Mouse (Mus musculus) CH12.LX (cell line): Measurements from ENCODE around the gene Arhgap28. TPM values are rescaled to one million over a fixed set of nuclear protein-coding genes. Genes with fewer than 3 reads are reported as not detected.

Experiments
- DNase-seq: peaks from one replicate; pipeline ENCODE4 v3.0.0-alpha.2; 2013; ENCODE audit errors: extremely low read depth
- H3K27ac ChIP-seq: 2 replicates; pipeline ENCODE4 v1.5.1; 2012; ENCODE audit warnings: low read depth, mild to moderate bottlenecking, control low read depth, moderate library complexity; ENCODE audit not compliant: insufficient read depth
- H3K27me3 ChIP-seq: replicated peaks from 2 replicates; pipeline ENCODE3; 2012; ENCODE audit warnings: inconsistent platforms
- H3K36me3 ChIP-seq, 2 experiments: replicated peaks in 1 of 2; 2 replicates each; pipeline versions ENCODE3 to v1.6.1; 2012; ENCODE audit warnings: inconsistent platforms in 1 of 2, low read length in 1 of 2, mild to moderate bottlenecking in 1 of 2, mixed read lengths in 1 of 2, moderate library complexity in 1 of 2; ENCODE audit not compliant: control insufficient read depth in 1 of 2, insufficient read depth in 1 of 2
- H3K4me1 ChIP-seq, 2 experiments: 2 replicates each; pipeline ENCODE4 v1.6.1; 2012; ENCODE audit warnings: inconsistent platforms in 1 of 2, moderate library complexity in 1 of 2; ENCODE audit not compliant: insufficient read depth in 2 of 2, control insufficient read depth in 1 of 2
- H3K4me2 ChIP-seq: 2 replicates; pipeline ENCODE4 v1.6.1; 2012; ENCODE audit warnings: low read depth, mild to moderate bottlenecking, control low read depth; ENCODE audit not compliant: poor library complexity, insufficient read depth, severe bottlenecking
- H3K4me3 ChIP-seq, 3 experiments: fragments of 150-350 bp in 1 of 3; sonication (generic) in 1 of 3; replicated peaks in 1 of 3; 2 replicates each; pipeline versions ENCODE3 to v1.5.1; 2011 to 2012; ENCODE audit warnings: low read depth in 2 of 3, low read length in 2 of 3, mild to moderate bottlenecking in 2 of 3, moderate library complexity in 2 of 3, control low read depth in 1 of 3, improper control_type of control experiment in 1 of 3, inconsistent platforms in 1 of 3, mixed read lengths in 1 of 3; ENCODE audit not compliant: poor library complexity in 1 of 3
- H3K79me2 ChIP-seq: replicated peaks from 2 replicates; pipeline ENCODE4 v1.6.1; 2012; ENCODE audit warnings: mild to moderate bottlenecking, moderate library complexity; ENCODE audit not compliant: control insufficient read depth, poor library complexity, insufficient read depth, severe bottlenecking; ENCODE audit errors: extremely low read depth
- H3K9ac ChIP-seq: 2 replicates; pipeline ENCODE4 v1.6.1; 2012; ENCODE audit warnings: low read depth, mild to moderate bottlenecking, control low read depth, moderate library complexity; ENCODE audit not compliant: insufficient read depth
- H3K9me3 ChIP-seq: replicated peaks from 2 replicates; pipeline ENCODE3; 2012; ENCODE audit warnings: low read length, inconsistent platforms, mixed read lengths
- BHLHE40 ChIP-seq: IDR thresholded peaks from 2 replicates; pipeline ENCODE4 v1.6.1; 2011; ENCODE audit warnings: mild to moderate bottlenecking, low read depth, low read length, improper control_type of control experiment
- CHD2 ChIP-seq: IDR thresholded peaks from 2 replicates; pipeline ENCODE4 v1.6.1; 2011; ENCODE audit warnings: low read length, improper control_type of control experiment
- CTCF ChIP-seq, 2 experiments: IDR thresholded peaks in 1 of 2; conservative IDR thresholded peaks in 1 of 2; 2 replicates each; pipeline ENCODE4 v1.5.1; 2011 to 2012; ENCODE audit warnings: low read depth in 2 of 2, low read length in 2 of 2, improper control_type of control experiment in 1 of 2, inconsistent platforms in 1 of 2, mild to moderate bottlenecking in 1 of 2, moderate library complexity in 1 of 2
- ETS1 ChIP-seq: conservative IDR thresholded peaks from 2 replicates; pipeline ENCODE4 v1.6.1; 2012; ENCODE audit warnings: low read depth, mild to moderate bottlenecking, inconsistent platforms, low read length, improper control_type of control experiment, moderate library complexity
- GABPA ChIP-seq: IDR thresholded peaks from 2 replicates; pipeline ENCODE4 v1.6.1; 2012; ENCODE audit warnings: low read depth, low read length, improper control_type of control experiment, inconsistent platforms; ENCODE audit not compliant: insufficient replicate concordance
- IRF4 ChIP-seq: IDR thresholded peaks from 2 replicates; pipeline ENCODE4 v1.6.1; 2014; ENCODE audit warnings: low read depth, mild to moderate bottlenecking, inconsistent platforms, low read length, improper control_type of control experiment
- JUN ChIP-seq: IDR thresholded peaks from 2 replicates; pipeline ENCODE4 v1.6.1; 2011; ENCODE audit warnings: low read depth, mild to moderate bottlenecking, low read length, improper control_type of control experiment, moderate library complexity; ENCODE audit not compliant: insufficient read depth
- JUND ChIP-seq: conservative IDR thresholded peaks from 2 replicates; pipeline ENCODE4 v1.6.1; 2011; ENCODE audit warnings: low read depth, low read length, improper control_type of control experiment
- MAFK ChIP-seq: IDR thresholded peaks from 2 replicates; pipeline ENCODE4 v1.6.1; 2011; ENCODE audit warnings: low read length, improper control_type of control experiment; ENCODE audit not compliant: insufficient replicate concordance
- MAZ ChIP-seq: IDR thresholded peaks from 2 replicates; pipeline ENCODE4 v1.6.1; 2012; ENCODE audit warnings: low read depth, mild to moderate bottlenecking, inconsistent platforms, low read length, improper control_type of control experiment, moderate library complexity
- MEF2A ChIP-seq: IDR thresholded peaks from 2 replicates; pipeline ENCODE4 v1.6.1; 2014; ENCODE audit warnings: low read depth, mild to moderate bottlenecking, inconsistent platforms, low read length, improper control_type of control experiment, borderline replicate concordance
- MYC ChIP-seq: IDR thresholded peaks from 2 replicates; pipeline ENCODE4 v1.6.1; 2011; ENCODE audit warnings: low read depth, mild to moderate bottlenecking, improper control_type of control experiment, low read length
- NELFE ChIP-seq: IDR thresholded peaks from 2 replicates; pipeline ENCODE4 v1.6.1; 2011; ENCODE audit warnings: low read depth, low read length, improper control_type of control experiment
- NRF1 ChIP-seq: IDR thresholded peaks from 2 replicates; pipeline ENCODE4 v1.6.1; 2014; ENCODE audit warnings: low read depth, mild to moderate bottlenecking, inconsistent platforms, low read length, improper control_type of control experiment, moderate library complexity
- PAX5 ChIP-seq: IDR thresholded peaks from 2 replicates; pipeline ENCODE4 v1.6.1; 2012; ENCODE audit warnings: low read length, inconsistent platforms, mixed read lengths
- POLR2A ChIP-seq: IDR thresholded peaks from 2 replicates; pipeline ENCODE4 v1.6.1; 2011; ENCODE audit warnings: low read depth, mild to moderate bottlenecking, improper control_type of control experiment, low read length
- POLR2AphosphoS2 ChIP-seq: IDR thresholded peaks from 2 replicates; pipeline ENCODE4 v1.6.1; 2011; ENCODE audit warnings: low read depth, low read length, improper control_type of control experiment
- RAD21 ChIP-seq: IDR thresholded peaks from 2 replicates; pipeline ENCODE4 v1.6.1; 2011; ENCODE audit warnings: low read depth, mild to moderate bottlenecking, low read length, improper control_type of control experiment, moderate library complexity
- RCOR1 ChIP-seq: conservative IDR thresholded peaks from 2 replicates; pipeline ENCODE4 v1.6.1; 2012; ENCODE audit warnings: low read depth, mild to moderate bottlenecking, inconsistent platforms, low read length, improper control_type of control experiment
- SIN3A ChIP-seq: IDR thresholded peaks from 2 replicates; pipeline ENCODE4 v1.6.1; 2012; ENCODE audit warnings: low read length, improper control_type of control experiment, inconsistent platforms
- SMC3 ChIP-seq: IDR thresholded peaks from 2 replicates; pipeline ENCODE4 v1.6.1; 2011; ENCODE audit warnings: low read depth, low read length, improper control_type of control experiment
- TBP ChIP-seq: conservative IDR thresholded peaks from 2 replicates; pipeline ENCODE4 v1.6.1; 2011; ENCODE audit warnings: low read depth, low read length, improper control_type of control experiment
- TCF12 ChIP-seq: IDR thresholded peaks from 2 replicates; pipeline ENCODE4 v1.6.1; 2014; ENCODE audit warnings: low read depth, mild to moderate bottlenecking, inconsistent platforms, low read length, improper control_type of control experiment
- UBTF ChIP-seq: IDR thresholded peaks from 2 replicates; pipeline ENCODE4 v1.6.1; 2012; ENCODE audit warnings: low read depth, mild to moderate bottlenecking, inconsistent platforms, low read length, improper control_type of control experiment, moderate library complexity
- USF1 ChIP-seq: IDR thresholded peaks from 2 replicates; pipeline ENCODE4 v1.6.1; 2014; ENCODE audit warnings: low read depth, mild to moderate bottlenecking, inconsistent platforms, low read length, improper control_type of control experiment
- USF2 ChIP-seq: conservative IDR thresholded peaks from 2 replicates; pipeline ENCODE4 v1.6.1; 2011; ENCODE audit warnings: low read depth, low read length, improper control_type of control experiment
- ZKSCAN1 ChIP-seq: IDR thresholded peaks from 2 replicates; pipeline ENCODE4 v1.6.1; 2012; ENCODE audit warnings: low read depth, inconsistent platforms, low read length, improper control_type of control experiment, borderline replicate concordance
- ZMIZ1 ChIP-seq: IDR thresholded peaks from 2 replicates; pipeline ENCODE4 v1.6.1; 2012; ENCODE audit warnings: low read depth, mild to moderate bottlenecking, inconsistent platforms, low read length, improper control_type of control experiment
- dilution Hi-C: fragments of 300-500 bp; cut with MboI; formaldehyde crosslinking; loops from 2 replicates; pipeline ENCODE4 v1.14.3; 2020; ENCODE audit warnings: low sequenced_read_pairs; ENCODE audit not compliant: extremely low pct_unique_long_range_greater_than_20kb, extremely low pct_ligation_motif_present
- in situ Hi-C: fragments of 300-500 bp; cut with MboI; formaldehyde crosslinking; loops from 3 replicates; pipeline ENCODE4 v1.14.3; 2019; ENCODE audit warnings: low sequenced_read_pairs, low pct_ligation_motif_present, low pct_unique_long_range_greater_than_20kb, mixed read lengths
- polyA plus RNA-seq: library from polyadenylated mRNA; unstranded; fragments of >175 nt; gene quantifications from 2 replicates; pipeline ENCODE4 v1.2.1, GENCODE M21; 2012; ENCODE audit warnings: low read depth; ENCODE audit not compliant: insufficient read length
- total RNA-seq, 2 experiments: library from RNA; depleted of rRNA; stranded (reverse); fragments of 300-350 nt in 1 of 2; fragments of >200 nt in 1 of 2; gene quantifications; 2 replicates each; pipeline ENCODE4 v1.2.3; 2012 to 2014

The Arhgap28 gene
- total and polyA plus RNA-seq, 3 experiments = not detected

DNA sequence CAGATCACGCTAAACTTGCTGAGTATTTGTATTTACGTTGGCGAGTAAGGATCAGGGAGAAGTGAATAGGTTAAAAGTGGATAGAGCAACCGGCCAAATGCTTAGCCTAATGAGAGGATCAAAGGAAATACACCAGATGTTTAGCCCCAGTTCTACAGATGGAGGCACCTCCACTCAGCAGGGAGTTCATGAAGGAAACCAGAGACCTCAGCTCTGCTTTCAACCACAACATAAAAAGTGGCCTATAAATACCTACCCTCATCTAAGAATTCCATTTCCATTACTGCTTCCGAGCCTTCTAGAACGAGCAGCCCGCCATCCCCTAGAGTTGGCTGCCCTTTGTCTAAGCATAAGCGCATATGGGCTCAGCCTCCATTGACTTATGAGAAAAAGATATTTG lies 4.1 kb downstream of the Arhgap28 start:
- Histone ChIP-seq H3K9me3 (peaks cover 70% of the 10 kb centered on the region), H3K36me3 (no peaks in the 10 kb centered on the region), H3K9ac (no peak overlapping the region), H3K4me3 (no peak overlapping the region), H3K4me1 (no peaks in the 10 kb centered on the region), H3K4me2 (no peak overlapping the region), H3K79me2 (no peaks in the 10 kb centered on the region), H3K27me3 (no peaks in the 10 kb centered on the region)
- no peak for DNase-seq
- TF ChIP-seq TCF12 (no peak), MAFK (no peak), CTCF (conservative IDR thresholded peaks at IDR 0.05 in 1 of 2, IDR thresholded peaks at IDR 0.05 in 1 of 2; ENCODE audit: low read depth in 2 of 2, low read length in 2 of 2) (no peak), MEF2A (no peak), POLR2AphosphoS2 (no peak), PAX5 (no peak), ETS1 (no peak), USF2 (no peak), USF1 (no peak), TBP (no peak), RCOR1 (no peak), NELFE (no peak), ZMIZ1 (no peak), ZKSCAN1 (no peak), SMC3 (no peak), GABPA (no peak), MAZ (no peak), MYC (no peak)
- TF ChIP-seq, all 38 proteins: peak for 0
- dilution Hi-C loops = no loop called here
- H3K27ac ChIP-seq = no peak overlapping the region
- in situ Hi-C loops = no loop called here

- in situ Hi-C loops = no loop called here
- no peak for DNase-seq
- H3K27me3 ChIP-seq = no peaks in the 10 kb centered on the region
Observed at GRCm38 (mm10) chr17:67996769-67997155, 7.2 kb downstream of the Arhgap28 start.

More at GRCm38 (mm10) chr17:67996769-67997155, 7.2 kb downstream of the Arhgap28 start:
- H3K36me3 ChIP-seq = no peaks in the 10 kb centered on the region
- H3K27ac ChIP-seq = no peak overlapping the region
- TF ChIP-seq JUN = no peak
- TF ChIP-seq ZMIZ1 = no peak
- no peak for TF ChIP-seq SIN3A
- TF ChIP-seq RAD21 = no peak
- TF ChIP-seq USF1 = no peak
- no peak for TF ChIP-seq BHLHE40
- no peak for TF ChIP-seq NRF1
- no peak for TF ChIP-seq ZKSCAN1
- TF ChIP-seq MYC = no peak
- TF ChIP-seq CHD2 = no peak
- TF ChIP-seq GABPA = no peak
- no peak for TF ChIP-seq POLR2A
- no peak for TF ChIP-seq JUND
- no peak for TF ChIP-seq PAX5
- no peak for TF ChIP-seq UBTF
- TF ChIP-seq IRF4 = no peak
- TF ChIP-seq NELFE = no peak
- H3K79me2 ChIP-seq = no peaks in the 10 kb centered on the region
- H3K9ac ChIP-seq = no peak overlapping the region
- peaks cover 61% of the 10 kb centered on the region for H3K9me3 ChIP-seq
- dilution Hi-C loops = no loop called here
- no peak overlapping the region for H3K4me2 ChIP-seq
- H3K4me3 ChIP-seq = no peak overlapping the region
- H3K4me1 ChIP-seq = no peaks in the 10 kb centered on the region
